Mouse (Mus musculus): ENCODE measurements around the gene Atg101. TPM values are rescaled to one million over a fixed set of nuclear protein-coding genes. Genes with fewer than 3 reads are reported as not detected.
A peak's percentile ranks its signal among the peaks of the same experiment; 100 is the strongest.

Gene Atg101
- polyA plus RNA-seq, 1 experiment: 2.8 TPM

DNA sequence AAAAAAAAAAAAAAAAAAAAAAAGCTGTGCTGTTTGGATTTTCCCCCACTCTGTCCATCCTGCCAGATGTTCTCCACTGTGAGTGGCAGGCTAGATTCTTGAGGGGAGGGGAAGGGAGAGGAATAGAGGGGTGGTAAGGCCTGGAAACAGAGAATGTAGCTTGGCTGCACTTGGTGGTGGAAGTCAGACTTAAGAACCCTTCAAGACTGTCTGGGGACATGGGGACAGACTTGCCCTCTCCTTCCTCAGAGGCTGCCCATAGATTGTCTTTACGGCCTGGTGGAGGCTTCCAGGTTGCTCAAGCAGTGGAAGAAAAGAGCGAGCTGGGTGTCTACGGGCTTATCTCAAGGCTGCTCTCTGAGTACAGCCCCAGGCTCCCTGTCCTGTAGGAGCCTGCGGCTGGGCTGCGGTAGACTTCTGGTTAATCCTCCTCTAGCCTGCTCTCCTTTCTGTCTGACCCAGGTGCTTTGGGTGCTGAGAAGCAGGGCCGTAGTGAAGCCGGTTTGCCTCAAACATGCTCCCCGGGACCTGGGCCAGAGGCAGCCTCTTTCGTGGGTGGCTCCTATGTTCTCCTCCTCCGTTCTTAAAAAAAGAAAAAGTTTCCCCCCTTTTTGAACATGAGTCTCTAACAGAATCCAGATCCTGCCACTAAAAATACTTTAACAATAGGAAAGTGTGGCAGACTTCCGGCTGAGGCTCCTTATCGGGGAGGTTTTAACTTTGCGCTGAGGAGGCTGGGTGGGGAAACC, 23.0 kb upstream of the Atg101 start:
- H3K36me3 ChIP-seq (ENCODE audit: control insufficient read depth): no peaks in the 10 kb centered on the region
- H3K4me3 ChIP-seq (replicated peaks): no peak overlapping the region
- TF ChIP-seq GATA1 (IDR thresholded peaks at IDR 0.05; ENCODE audit: low read length): no peak
- TF ChIP-seq TAL1 (IDR thresholded peaks at IDR 0.05; ENCODE audit: low read length): no peak
- peaks cover 6% of the 10 kb centered on the region for H3K4me1 ChIP-seq (ENCODE audit: control insufficient read depth)
- H3K27me3 ChIP-seq (ENCODE audit: control insufficient read depth): peaks cover 18% of the 10 kb centered on the region
- H3K9me3 ChIP-seq (ENCODE audit: control insufficient read depth, low read length): no peaks in the 10 kb centered on the region; the same call in 1 of the 2 replicates

DNA sequence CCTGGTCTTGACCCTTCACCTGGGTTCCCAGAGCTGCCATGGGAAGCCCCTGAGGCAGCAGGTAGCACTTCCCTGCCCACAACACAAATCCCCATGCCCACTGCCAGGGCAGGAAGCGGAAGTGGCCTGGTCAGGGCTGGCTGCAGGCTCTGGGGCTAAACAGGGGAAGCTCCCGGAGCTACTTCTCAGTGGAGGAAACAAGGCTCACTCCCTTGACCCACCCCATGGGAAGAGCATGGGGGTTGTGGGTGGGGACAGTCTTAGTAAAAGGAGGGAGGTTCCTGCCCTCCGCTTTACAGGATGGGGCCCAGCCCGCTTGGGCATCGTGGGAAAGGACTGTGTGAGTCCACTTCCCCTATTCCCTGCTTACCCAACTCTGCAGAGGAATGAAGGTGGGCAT, 21.6 kb upstream of the Atg101 start:
- H3K27me3 ChIP-seq (ENCODE audit: control insufficient read depth): peaks cover 25% of the 10 kb centered on the region
- no peaks in the 10 kb centered on the region; the same call in 1 of the 2 replicates for H3K9me3 ChIP-seq (ENCODE audit: control insufficient read depth, low read length)
- no peaks in the 10 kb centered on the region for H3K36me3 ChIP-seq (ENCODE audit: control insufficient read depth)
- peaks cover 8% of the 10 kb centered on the region for H3K4me1 ChIP-seq (ENCODE audit: control insufficient read depth)
- H3K4me3 ChIP-seq (replicated peaks): no peak overlapping the region
- TF ChIP-seq GATA1 (IDR thresholded peaks at IDR 0.05; ENCODE audit: low read length) (no peak), TAL1 (IDR thresholded peaks at IDR 0.05; ENCODE audit: low read length) (no peak)

DNA sequence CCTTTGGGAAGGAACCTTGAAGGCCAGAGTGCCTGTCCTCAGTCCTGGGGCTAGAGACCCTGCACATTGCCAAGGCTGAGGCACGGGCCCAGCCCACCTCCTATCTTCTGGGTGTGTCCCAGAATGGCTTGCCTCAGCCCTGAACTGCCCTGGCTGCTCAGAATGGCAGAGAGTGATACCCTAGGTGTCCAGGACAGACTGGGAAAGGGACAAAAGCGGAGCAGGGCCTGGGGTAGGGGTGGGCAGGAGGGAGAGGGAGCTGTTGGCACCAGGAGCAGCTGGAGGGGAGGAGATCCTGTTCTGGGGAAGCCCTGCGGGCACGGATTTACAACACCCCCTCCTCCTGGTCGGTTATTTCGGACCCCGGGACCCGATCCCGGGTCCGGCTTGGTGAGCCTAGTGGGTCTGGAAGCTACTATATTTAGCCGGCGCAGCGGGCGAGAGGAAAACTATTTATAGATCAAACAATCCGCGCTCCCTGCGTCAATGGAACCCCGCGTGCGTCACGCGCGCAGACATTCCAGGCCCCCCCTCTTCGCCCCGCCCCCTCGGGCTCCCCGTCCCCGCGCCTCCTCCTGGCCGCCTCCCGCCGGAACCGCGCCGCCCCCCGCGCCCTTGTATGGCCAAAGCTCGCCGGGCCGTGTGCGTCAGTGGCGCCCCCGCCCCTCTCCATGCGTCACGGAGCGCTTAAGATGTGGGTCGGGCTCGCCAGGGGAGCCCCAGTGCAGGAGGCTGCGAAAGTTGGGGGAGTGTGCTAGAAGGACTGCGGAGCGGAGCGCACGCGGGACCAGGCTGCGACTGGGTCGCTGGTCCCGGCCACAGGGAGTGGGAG, 17.7 kb upstream of the Atg101 start:
- peaks cover 42% of the 10 kb centered on the region for H3K27me3 ChIP-seq (ENCODE audit: control insufficient read depth)

DNA sequence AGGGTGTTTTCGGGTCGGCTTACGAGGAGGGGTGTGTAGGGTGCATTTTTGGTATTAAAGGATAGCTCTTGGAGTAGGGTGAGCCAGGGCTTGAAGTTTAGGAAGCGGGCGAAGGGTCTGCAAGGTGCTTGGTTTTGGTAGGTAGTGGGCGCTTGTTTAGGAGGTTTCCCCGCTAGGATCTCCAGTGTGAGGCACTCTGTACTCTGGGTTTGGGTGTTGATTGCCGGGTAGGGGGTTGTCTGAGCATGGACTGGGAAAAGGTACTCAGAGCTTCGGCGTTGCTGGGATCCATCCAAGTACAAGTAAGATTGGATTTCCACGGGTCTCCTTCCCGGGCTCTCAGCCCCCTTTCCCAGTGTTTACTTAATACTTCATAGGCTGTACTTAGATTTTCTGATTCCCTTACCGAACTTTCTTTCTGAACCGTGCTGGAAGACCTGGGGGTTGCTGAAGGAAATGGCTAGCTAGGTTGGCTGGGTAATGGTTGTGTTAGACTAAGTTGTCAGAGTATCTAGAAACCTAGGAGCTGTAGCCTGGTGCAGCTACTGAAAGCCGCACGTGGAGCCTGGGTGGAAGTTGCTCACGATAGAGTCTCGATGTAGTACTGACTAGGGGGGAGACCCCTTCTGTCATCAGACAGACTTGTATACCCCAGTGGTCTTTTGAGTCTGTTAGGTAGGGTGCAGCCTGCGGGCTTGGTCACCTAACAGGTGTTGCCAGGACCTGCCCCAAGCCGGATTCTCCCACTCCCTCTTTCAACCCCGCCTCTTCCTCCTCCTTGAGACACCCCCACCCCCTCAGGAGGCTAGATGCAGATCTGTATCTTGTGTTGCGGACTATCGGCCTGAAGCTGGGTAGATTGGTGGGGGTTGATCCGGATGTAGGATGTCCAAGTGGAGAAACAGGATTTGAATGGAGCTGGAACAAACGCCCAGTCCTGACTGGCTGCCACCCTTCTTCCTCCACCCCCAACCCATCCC, 16.7 kb upstream of the Atg101 start:
- H3K4me1 ChIP-seq (ENCODE audit: control insufficient read depth): peaks cover 3% of the 10 kb centered on the region
- H3K27me3 ChIP-seq (ENCODE audit: control insufficient read depth): peaks cover 42% of the 10 kb centered on the region
- H3K4me3 ChIP-seq (replicated peaks): peak overlapping the region; percentile 16
- no peak for TF ChIP-seq GATA1 (IDR thresholded peaks at IDR 0.05; ENCODE audit: low read length)
- no peak for TF ChIP-seq TAL1 (IDR thresholded peaks at IDR 0.05; ENCODE audit: low read length)
- no peaks in the 10 kb centered on the region for H3K36me3 ChIP-seq (ENCODE audit: control insufficient read depth)
- H3K9me3 ChIP-seq (ENCODE audit: control insufficient read depth, low read length): no peaks in the 10 kb centered on the region; the same call in 1 of the 2 replicates

More for the DNA sequence above, 17.7 kb upstream of the Atg101 start:
- TF ChIP-seq GATA1 (IDR thresholded peaks at IDR 0.05; ENCODE audit: low read length) (no peak), TAL1 (IDR thresholded peaks at IDR 0.05; ENCODE audit: low read length) (no peak)
- Histone ChIP-seq H3K4me1 (ENCODE audit: control insufficient read depth) (peaks cover 5% of the 10 kb centered on the region), H3K36me3 (ENCODE audit: control insufficient read depth) (no peaks in the 10 kb centered on the region), H3K4me3 (replicated peaks) (peak overlapping the region; percentile 16), H3K9me3 (ENCODE audit: control insufficient read depth, low read length) (no peaks in the 10 kb centered on the region; the same call in 1 of the 2 replicates)

DNA sequence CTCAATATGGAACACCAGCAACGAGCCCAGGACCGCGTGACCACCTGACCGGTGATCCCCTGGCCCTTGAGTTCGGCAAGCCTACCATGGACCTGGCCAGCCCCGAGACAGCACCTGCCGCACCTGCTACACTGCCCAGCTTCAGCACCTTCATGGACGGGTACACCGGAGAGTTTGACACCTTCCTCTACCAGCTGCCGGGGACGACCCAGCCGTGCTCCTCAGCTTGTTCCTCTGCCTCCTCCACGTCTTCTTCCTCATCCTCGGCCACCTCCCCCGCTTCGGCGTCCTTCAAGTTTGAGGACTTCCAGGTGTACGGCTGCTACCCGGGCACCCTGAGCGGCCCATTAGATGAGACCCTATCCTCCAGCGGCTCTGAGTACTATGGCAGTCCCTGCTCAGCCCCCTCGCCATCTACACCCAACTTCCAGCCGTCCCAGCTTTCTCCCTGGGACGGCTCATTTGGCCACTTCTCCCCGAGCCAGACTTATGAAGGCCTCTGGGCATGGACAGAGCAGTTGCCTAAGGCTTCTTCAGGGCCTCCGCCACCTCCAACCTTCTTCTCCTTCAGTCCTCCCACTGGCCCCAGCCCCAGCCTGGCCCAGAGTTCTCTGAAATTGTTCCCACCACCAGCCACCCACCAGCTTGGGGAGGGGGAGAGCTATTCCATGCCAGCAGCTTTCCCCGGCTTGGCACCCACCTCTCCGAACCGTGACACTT, 13.8 kb upstream of the Atg101 start:
- Histone ChIP-seq H3K4me1 (ENCODE audit: control insufficient read depth) (peaks cover 3% of the 10 kb centered on the region), H3K9me3 (ENCODE audit: control insufficient read depth, low read length) (no peaks in the 10 kb centered on the region; the same call in 1 of the 2 replicates), H3K36me3 (ENCODE audit: control insufficient read depth) (no peaks in the 10 kb centered on the region), H3K27me3 (ENCODE audit: control insufficient read depth) (peaks cover 40% of the 10 kb centered on the region), H3K4me3 (replicated peaks) (no peak overlapping the region)
- TF ChIP-seq GATA1 (IDR thresholded peaks at IDR 0.05; ENCODE audit: low read length) (no peak), TAL1 (IDR thresholded peaks at IDR 0.05; ENCODE audit: low read length) (no peak)

DNA sequence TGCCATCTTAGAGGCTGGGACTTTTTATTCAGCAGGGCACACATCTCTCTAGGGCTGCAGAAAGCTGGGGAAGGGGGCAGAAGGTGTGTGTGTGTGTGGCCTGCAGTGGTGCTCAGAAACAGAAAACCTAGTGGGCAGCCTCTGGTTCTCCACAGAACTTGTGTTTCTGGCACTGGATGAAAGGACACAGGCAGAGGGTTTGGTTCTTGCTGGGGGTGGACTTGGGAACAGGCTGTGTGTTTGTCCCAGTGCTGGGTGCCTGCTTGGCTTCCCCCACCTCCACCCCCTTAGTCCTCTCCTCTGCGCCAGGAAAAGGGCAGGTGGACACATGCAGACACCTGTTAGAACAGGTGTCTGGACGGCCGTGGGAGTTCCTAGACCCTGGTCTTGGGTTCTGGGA, 13.0 kb upstream of the Atg101 start:
- Histone ChIP-seq H3K27me3 (ENCODE audit: control insufficient read depth) (peaks cover 31% of the 10 kb centered on the region), H3K9me3 (ENCODE audit: control insufficient read depth, low read length) (no peaks in the 10 kb centered on the region), H3K4me3 (replicated peaks) (no peak overlapping the region), H3K4me1 (ENCODE audit: control insufficient read depth) (peaks cover 1% of the 10 kb centered on the region), H3K36me3 (ENCODE audit: control insufficient read depth) (no peaks in the 10 kb centered on the region)
- TF ChIP-seq GATA1 (IDR thresholded peaks at IDR 0.05; ENCODE audit: low read length) (no peak), TAL1 (IDR thresholded peaks at IDR 0.05; ENCODE audit: low read length) (no peak)

DNA sequence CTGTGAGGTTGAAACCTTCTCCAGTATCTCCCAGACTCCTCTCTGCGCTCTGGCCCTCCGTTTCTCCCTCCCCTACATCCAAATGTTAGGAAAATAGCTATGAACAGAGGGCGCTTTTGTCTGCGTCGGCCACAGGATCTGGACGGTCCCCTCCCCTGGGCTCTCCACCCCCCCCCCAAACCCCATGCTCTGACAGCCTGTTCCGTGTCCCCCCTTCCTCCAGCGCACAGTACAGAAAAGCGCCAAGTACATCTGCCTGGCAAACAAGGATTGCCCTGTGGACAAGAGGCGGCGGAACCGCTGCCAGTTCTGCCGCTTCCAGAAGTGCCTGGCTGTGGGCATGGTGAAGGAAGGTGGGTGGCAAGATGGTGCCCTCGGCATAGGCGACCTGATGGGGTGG, 12.6 kb upstream of the Atg101 start:
- Histone ChIP-seq H3K27me3 (ENCODE audit: control insufficient read depth) (peaks cover 27% of the 10 kb centered on the region), H3K9me3 (ENCODE audit: control insufficient read depth, low read length) (no peaks in the 10 kb centered on the region), H3K36me3 (ENCODE audit: control insufficient read depth) (no peaks in the 10 kb centered on the region), H3K4me3 (replicated peaks) (no peak overlapping the region), H3K4me1 (ENCODE audit: control insufficient read depth) (no peaks in the 10 kb centered on the region; the same call in 1 of the 2 replicates)
- TF ChIP-seq TAL1 (IDR thresholded peaks at IDR 0.05; ENCODE audit: low read length) (no peak), GATA1 (IDR thresholded peaks at IDR 0.05; ENCODE audit: low read length) (no peak)

DNA sequence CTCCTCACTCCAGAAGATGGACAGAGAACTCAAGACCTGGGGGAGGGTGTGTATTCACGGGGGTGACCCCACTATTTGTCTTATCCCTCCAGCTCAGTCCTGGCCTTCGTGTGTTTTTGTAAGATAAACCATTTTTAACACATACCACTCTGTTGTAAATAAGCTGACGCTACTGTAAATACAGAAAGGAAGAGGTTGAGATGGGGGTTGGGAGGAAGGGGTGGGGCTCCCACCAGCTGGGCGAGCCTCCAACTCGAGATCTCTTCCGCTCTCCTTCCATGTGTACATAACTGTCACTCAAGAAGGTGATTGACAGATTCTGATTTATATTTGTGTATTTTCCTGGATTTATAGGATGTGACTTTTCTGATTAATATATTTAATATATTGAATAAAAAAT, 9.7 kb upstream of the Atg101 start:
- 0 out of 2 replicates have a peak, but pooled peaks cover 3% of the 10 kb centered on the region for H3K27me3 ChIP-seq (ENCODE audit: control insufficient read depth)
- no peaks in the 10 kb centered on the region for H3K9me3 ChIP-seq (ENCODE audit: control insufficient read depth, low read length)
- TF ChIP-seq GATA1 (IDR thresholded peaks at IDR 0.05; ENCODE audit: low read length) (no peak), TAL1 (IDR thresholded peaks at IDR 0.05; ENCODE audit: low read length) (no peak)
- H3K4me3 ChIP-seq (replicated peaks): no peak overlapping the region
- no peaks in the 10 kb centered on the region for H3K36me3 ChIP-seq (ENCODE audit: control insufficient read depth)
- no peaks in the 10 kb centered on the region for H3K4me1 ChIP-seq (ENCODE audit: control insufficient read depth)
